Mouse (Mus musculus) naive thymus-derived CD4-positive, alpha-beta T cell, adult 2 months (primary cell): ENCODE results near the gene B3gat3.
"Not testable (repeated sequence)": the region's sequence is repeated elsewhere in the genome, so short reads cannot be mapped to it uniquely, and the experiment has no call there.

Experiments
- DNase-seq: peaks from one replicate; pipeline ENCODE4 v3.0.0-alpha.2; 2011; ENCODE audit warnings: low read depth

Gene B3gat3

DNA sequence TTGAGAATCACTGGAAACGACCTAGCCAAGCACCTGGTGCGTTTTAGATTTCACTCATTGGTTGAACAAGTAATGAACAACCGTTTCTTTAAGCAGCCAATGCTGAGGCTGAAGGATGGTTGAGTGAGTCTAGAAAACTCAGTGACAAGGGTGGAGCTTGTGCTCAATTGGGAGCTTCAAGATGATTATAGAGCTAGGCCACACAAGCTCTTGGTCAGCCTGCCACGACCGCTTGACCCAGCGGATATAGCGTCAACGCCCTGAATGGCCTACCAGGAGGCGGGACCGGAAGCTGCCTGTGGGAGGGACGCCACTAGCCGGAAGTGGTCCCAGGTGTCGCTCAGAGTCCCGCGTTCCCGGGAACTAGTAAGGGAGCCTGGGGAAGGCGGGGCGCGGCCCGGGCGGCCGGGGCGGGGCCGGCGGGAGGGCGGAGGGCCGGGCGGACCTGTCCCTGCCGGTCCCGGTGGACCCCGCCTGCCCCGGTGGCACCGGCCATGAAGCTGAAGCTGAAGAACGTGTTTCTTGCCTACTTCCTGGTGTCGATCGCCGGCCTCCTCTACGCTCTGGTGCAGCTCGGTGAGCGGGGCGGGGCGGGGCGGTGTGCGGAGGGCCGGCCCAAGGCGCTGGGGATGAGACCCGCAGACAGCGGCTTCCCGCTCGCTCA, at the start of gene B3gat3:
TSS of gene B3gat3 (plus strand) at position 302 of the 664 bp plus-strand sequence.
- peak; percentile 80 for DNase-seq

DNA sequence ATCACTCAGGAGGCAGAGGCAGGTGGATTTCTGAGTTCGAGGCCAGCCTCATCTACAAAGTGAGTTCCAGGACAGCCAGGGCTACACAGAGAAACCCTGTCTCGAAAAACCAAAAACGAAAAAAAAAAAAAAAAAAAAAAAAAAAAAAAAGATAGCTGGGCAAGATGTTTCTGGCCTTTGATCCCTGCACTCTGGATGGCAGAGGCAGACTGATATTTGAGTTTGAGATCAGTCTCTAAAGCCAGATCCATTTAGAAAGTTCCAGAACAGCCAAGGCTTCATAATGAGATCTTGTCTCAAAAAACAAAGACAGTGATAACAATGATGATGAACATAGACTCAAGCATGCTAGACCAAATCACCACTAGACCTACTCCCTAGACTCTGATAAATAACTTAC, 49.8 kb upstream of the B3gat3 start:
- not testable (repeated sequence) for DNase-seq

DNA sequence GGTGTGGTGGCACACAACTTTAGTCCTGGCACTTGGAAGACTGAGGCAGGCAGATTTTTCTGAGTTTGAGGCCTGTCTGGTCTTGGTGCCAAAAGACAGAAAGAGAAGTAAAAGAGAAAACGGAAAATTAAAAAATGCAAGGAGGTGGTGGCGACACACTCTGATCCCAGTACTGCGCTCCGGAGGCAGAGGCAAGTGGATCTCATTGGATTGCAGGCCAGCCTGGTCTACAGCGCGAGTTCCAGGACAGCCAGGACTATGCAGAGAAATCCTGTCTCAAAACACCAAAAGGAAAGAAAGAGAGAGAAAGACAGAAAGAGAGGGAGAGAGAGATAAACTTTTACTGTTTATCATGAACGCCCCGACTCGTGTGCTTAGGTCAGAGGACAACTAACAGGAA, 49.3 kb upstream of the B3gat3 start:
- DNase-seq: peak; percentile 35

DNA sequence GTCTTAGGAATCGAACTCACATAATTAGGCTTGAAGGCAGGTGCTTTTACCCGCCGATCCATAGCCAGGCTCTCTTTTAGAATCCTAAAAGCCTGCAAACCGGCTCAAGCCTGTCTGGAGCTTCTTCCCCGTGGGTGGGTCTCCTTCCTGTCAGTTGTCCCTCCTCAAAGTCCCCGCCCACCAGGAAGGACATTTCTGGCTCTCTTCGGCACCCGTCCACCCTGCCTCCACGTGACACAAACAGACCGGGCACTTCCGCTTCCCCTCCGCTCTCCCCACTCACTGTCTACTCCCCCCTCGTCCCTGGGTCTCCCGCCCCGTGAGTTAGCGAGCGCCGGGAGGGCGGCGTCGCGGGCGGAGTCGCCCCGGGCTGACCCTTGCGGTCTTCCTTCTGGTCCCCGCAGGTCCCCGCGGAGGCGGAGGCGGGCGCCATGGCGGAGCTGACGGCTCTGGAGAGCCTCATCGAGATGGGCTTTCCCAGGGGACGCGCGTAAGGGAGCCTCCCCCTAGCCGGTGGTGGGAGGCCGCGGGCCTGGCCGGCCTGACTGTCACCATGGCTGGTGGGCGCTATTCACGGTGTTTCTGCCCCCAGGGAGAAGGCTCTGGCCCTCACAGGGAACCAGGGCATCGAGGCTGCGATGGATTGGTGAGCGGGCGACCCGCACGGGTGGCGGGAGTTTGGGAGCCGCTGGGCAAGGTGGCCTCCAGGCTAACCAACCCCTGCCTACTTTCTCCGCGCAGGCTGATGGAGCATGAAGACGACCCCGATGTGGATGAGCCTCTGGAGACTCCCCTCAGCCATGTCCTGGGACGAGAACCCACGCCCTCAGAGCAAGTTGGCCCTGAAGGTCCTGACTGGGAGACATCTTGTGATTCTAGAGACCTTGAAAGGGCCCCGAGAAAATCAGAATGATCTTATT, 48.6 kb upstream of the B3gat3 start, which contains the start of gene Ubxn1:
TSS of gene Ubxn1 (plus strand) at position 230 of the 920 bp plus-strand sequence.
- DNase-seq: peak; percentile 93

DNA sequence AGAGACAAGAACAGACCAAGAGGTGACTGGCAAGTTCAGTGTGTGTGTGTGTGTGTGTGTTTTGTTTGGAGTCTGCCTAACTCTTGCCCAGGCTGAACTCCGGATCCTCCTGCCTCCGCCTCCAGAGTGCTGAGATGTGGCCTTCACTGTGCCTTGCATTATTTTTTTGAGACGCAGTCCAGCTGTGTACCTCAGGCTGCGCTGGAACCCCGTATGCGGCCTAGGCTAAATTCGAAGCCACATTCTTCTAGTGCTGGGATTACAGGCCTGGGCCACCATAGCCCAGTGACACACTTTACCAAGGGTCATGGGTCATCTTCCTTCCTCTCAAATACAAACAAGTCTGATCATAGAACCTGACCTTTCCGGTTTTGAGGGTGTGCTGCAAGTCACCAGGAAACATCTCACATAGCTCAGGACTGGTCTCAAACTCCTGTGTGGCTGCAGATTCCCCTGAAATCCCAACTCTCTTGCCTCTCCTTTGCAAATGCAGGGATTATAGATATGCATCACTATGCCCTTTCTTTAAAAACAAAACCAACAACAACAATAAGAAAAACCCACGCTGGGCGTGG, 47.8 kb upstream of the B3gat3 start:
- no peak for DNase-seq

DNA sequence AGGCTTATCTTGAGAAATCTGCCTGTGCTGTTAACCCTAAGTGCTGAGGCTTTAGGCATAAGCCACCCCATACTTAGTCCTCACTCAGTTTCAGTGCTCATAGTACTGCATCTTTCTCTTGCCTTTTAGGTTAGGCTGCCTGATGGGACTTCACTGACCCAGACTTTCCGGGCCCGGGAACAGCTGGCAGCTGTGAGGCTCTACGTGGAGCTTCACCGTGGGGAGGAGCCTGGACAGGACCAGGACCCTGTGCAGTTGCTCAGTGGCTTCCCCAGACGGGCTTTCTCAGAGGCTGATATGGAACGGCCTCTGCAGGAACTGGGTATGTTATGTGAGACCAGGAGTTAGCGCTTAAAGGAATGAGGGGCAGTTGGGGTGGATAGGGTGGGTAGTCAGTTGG, 45.1 kb upstream of the B3gat3 start:
- DNase-seq: no peak

DNA sequence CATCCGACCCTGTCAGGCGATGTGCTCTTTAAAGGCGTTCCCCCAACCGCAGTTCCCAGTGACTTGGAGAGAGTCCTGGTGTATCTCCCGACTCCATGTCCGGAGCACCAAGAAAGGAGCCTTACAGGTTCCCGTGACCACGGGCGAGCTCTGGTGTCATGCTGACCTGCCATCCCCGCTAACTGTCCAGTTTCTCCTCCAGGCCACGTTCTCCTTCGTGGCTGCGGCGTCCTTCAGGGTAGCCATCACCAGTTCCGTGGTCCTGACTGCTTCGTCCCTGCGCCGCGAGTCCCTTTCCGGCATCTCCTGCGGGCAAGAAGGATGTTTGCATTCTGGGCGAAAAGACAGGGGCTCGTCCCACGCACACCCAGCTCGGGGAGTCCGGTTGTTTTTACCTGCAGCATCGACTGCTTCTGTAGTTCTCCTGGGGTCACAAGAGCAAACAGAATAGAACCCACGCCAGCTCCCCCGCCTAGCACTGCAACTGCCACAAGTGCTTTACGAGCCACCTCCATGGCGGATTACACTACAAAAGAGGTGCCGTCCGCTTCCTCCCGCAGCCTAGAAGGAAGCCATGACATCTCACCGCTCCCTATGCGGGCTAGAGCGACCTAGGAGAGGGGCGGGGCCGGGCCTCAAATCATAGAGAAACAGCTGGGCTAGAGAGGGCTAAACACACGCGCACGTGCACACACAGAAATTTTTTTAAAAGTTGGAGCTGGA, 39.7 kb upstream of the B3gat3 start, which contains the start of gene Uqcc3:
TSS of gene Uqcc3 (minus strand) at position 613 of the 723 bp plus-strand sequence.
- peak; percentile 91 for DNase-seq

DNA sequence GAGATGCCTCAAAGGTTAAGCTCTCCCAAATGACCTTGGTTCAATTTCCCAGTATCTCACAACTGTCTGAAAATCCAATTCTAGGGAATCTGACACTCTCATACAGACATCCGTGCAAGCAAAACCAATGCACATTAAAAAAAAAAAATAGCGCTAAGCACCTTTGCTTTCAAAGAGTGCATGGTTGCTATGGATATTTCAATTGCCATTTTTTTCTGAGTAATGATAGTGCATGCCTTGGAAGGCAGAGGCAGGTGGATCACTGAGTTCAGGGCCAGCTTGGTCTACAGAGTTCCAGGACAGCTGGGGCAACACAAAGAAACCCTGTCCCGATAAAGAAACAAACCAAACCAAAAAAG, 39.2 kb upstream of the B3gat3 start:
- no peak for DNase-seq

DNA sequence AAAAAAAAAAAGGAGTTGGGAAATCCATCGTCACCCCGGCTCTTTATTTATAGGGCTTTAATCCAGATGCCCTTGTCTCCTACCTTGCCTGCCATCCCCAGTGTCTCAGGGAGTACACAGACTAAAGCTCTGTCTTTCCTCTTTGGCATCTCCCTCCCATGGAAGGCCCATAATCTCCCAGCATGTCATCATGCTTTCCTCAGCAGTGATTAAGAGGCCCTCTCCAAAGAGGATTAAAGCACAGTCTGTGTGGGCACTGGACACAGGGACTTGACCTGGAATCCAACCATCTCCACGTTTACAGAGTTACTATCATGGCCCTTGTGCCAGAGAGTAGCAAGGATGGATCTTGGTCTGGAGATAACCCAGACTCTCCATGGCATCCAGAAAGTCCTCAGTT, 36.6 kb upstream of the B3gat3 start, which contains the start of the genes Lbhd1 and Gm49403:
TSS of gene Lbhd1 (plus strand) at position 117 of the 400 bp plus-strand sequence.
TSS of gene Gm49403 (plus strand) at position 315 of the 400 bp plus-strand sequence.
- no peak for DNase-seq

DNA sequence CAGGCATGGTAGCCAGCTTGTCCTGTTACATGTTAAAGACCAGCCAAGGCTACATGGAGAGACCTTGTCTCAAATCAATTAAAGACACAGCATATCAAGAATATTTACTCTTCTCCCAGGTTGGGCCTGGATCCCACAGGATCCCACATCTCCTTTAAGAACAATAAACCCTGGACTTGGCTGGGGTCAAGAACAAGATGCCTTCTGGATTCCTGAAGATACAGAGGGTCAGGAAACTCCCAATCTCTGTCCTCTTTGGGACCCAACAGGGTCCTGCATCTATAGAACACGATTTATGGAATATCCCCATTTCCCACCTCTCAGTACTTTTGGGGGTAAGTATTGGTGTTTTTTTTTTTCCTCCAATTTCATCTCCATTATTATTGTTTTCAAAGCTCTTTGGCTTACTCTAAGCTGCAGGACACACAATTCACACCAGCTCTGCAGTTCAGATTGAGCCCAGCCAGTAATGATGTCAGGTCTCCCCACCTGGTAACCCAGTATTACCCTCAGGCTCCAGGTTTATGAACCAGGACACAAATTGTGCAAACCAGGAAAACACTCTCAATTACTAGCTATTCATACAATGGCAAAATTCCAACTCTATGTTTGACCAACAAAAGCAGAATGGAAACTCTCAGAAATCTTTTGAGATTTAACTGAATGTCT, 33.1 kb upstream of the B3gat3 start:
- DNase-seq: no peak

DNA sequence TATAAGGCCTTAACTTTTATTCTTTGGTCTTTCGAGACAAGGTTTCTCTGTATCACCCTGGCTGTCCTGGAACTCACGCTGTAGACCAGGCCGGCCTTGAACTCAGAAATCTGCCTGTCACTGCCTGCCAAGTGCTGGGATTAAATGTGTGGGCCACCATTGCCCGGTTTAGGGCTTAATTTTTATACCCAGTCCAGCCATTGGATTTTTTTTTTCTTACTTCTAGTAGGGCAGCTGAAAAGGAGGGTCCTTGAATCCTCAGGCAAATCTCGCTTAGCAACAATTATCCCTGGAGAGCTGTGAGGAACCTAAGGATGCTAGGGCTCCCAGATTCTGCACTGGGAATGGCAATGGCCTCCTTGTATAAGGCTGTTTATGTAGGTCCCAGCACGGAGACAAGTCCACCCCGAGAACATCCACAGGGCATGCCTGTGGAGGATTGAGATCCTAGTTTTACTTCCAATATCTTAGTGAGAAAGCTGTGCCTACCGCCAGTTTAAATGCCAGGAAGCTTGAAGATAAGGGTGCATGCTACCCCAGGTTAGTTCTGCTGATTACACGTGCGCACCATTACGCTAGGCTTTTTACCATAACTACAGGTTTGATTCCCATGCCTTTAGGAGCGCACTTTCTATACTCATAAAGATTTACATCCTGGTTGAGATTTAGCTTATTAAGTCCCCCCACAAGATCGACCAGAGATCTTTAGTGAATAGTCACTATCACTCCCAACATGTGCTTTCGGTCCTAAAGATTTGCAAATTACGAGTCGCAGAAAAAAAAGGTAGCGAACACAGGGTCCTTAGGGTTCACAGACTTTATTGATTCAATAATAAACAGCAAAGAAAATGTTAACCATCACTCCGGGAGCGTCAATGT, 32.4 kb upstream of the B3gat3 start:
- no peak for DNase-seq

DNA sequence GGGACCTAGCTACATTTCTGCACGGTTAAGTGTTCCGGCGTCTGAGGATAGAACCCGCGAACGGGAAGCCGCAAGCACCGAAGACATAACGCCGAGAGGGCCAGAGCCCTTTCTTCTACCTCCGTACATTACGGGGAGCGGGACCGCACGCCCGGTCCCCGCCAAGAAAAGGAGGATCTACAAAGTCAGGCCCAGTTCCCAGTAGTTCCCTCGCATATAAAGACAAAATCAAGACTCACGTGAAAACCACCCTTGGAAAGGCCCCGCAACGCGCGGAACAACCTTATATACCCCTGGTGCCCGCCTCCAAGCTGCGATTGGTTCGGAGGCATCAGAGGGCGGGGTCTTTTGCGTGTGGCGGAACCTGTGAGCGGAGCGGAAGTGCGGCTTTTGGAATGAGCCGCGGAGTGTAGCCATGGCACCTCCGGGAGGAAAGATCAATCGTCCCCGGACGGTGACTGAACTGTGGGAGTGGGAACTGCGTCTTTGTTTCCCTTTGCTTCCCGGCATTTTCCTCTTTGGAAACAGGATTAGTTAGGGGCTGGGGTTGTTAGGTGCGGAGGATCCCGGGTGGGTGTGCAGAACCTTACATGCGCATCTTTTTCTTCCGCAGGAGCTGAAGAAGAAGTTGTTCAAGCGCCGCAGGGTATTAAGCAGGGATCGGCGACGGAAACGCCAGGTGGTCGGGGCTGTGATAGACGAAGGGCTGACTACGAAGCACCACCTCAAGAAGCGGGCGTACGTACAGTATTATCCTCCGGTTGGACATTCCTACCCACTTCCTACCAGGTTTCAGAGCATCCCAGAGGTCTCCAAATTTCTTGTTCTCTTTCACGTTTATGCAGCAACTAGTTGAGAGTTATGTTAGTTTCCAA, 31.4 kb upstream of the B3gat3 start, which contains the start of the genes 1810009A15Rik and Gm49416:
TSS of gene 1810009A15Rik (plus strand) at position 343 of the 875 bp plus-strand sequence.
TSS of gene Gm49416 (plus strand) at position 416 of the 875 bp plus-strand sequence.
- DNase-seq: peak; percentile 97

DNA sequence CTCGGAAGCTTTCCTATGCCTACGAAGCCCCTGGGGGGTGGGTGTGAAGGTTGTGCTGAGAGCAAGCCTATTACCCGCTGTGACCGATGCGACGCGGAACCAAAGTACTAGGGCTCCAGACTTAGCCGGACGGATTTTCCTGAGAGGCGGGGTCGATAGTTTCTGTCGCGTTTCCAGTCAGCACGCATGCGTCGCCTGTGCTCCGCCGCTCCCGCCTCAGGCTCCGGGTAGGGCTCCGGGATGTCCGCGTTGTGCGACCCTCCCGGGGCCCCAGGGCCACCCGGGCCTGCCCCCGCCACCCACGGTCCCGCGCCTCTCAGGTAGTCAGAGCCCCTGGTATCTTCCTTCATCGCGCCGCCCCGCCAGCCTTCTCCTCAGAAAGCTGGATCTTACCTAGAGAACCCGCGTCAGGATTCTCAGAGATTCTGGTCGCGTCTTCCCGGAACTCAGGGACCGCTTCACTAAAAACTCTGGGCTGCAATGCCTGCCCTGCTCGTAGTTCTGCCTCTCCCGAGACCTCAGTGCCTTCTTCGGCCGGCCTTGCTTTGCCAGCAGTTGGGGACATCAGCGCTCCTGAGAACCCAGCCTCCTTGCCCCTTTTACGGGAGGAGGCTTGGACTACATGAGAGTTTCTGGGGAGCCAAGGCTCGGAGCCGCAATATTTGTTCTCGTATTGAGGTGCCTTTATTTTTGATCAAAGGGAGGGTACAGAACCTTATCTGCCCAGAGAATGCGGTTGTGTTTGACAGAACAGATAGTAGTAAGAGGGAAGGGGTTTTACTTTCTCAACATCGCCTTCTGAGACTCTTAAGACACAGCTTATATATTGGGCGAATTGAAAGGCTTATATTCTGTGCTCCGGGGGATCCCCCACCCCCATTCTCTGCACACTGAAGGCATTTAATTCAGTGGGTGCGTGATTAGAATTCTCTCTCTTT, 27.1 kb upstream of the B3gat3 start, which contains the start of gene Ints5:
TSS of gene Ints5 (plus strand) at position 177 of the 938 bp plus-strand sequence.
- peak; percentile 91 for DNase-seq

DNA sequence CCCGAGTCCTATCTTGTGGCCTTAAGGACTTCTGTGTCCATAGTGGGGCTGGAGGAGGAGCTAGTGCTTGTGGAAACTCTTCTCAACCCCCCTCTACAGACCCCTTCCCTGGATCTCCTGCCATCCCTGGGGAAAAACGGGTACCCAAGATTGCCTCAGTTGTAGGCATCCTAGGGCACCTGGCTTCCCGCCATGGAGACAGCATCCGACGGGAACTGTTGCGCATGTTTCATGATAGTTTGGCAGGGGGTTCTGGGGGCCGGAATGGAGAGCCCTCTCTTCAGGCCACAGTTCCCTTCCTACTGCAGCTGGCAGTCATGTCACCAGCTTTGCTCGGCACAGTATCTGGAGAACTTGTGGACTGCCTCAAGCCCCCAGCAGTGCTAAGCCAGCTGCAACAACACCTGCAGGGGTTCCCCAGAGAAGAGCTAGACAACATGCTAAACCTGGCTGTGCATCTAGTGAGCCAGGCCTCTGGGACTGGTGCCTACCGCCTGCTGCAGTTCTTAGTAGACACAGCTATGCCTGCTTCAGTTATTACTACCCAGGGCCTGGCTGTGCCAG, 24.7 kb upstream of the B3gat3 start:
- no peak for DNase-seq

DNA sequence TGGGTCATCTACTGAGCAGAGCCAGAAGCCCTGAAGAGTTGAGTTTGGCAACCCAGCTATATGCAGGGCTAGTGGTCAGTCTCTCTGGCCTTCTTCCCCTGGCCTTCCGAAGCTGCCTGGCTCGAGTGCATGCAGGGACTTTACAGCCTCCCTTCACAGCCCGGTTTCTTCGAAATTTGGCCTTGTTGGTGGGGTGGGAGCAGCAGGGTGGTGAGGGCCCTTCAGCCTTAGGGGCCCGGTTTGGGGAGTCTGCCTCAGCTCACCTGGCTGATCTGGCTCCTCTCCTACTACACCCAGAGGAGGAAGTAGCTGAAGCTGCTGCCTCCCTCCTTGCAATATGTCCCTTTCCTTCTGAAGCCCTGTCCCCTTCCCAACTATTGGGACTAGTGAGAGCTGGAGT, 23.9 kb upstream of the B3gat3 start:
- not testable (repeated sequence) for DNase-seq

DNA sequence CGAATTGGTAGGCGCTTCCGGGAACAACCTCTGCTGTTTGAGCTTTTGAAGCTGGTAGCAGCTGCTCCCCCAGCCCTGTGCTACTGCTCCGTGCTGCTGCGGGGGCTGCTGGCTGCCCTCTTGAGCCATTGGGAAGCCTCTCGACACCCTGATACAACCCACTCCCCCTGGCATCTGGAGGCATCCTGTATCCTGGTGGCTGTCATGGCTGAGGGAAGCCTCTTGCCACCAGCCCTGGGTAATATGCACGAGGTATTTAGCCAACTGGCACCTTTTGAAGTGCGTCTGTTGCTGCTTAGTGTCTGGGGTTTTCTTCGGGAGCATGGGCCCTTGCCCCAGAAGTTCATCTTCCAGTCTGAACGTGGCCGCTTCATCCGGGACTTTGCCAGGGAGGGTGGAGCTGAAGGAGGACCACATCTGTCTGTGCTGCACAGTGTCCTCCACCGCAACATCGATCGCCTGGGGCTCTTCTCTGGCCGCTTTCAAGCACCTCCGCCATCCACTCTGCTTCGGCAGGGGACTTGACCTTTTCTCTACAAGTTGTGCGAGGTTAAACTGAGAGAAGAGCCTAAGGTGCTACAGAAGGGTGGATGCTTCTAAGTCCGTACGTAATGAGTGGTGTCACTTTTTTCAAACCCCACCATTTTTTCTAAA, 22.8 kb upstream of the B3gat3 start:
- DNase-seq: peak; percentile 12
